Mouse (Mus musculus) cerebellum, adult 2 months (tissue): ENCODE data around the gene Ss18l2. TPM values are rescaled to one million over a fixed set of nuclear protein-coding genes. Genes with fewer than 3 reads are reported as not detected.

Experiments used
- DNase-seq, 2 experiments: peaks; one replicate each; pipeline ENCODE4 v3.0.0; 2021
- H3K27ac ChIP-seq: fragments of 200-500 bp; 2 replicates; pipeline ENCODE4 v1.5.1; 2012; ENCODE audit warnings: low read length, control low read depth, inconsistent platforms; ENCODE audit not compliant: insufficient read depth
- H3K27me3 ChIP-seq: fragments of 200-500 bp; 2 replicates; pipeline ENCODE4 v1.6.1; 2012; ENCODE audit warnings: inconsistent platforms, mild to moderate bottlenecking, low read length, moderate library complexity; ENCODE audit not compliant: control insufficient read depth, insufficient read depth
- H3K4me1 ChIP-seq: fragments of 200-500 bp; 2 replicates; pipeline ENCODE4 v1.6.1; 2011; ENCODE audit warnings: low read length; ENCODE audit not compliant: control insufficient read depth, insufficient read depth
- H3K4me3 ChIP-seq: fragments of 200-500 bp; replicated peaks from 2 replicates; pipeline ENCODE3; 2011; ENCODE audit warnings: mild to moderate bottlenecking, low read depth, low read length, control low read depth; ENCODE audit not compliant: insufficient read depth
- CTCF ChIP-seq: fragments of 200-500 bp; IDR thresholded peaks from 2 replicates; pipeline ENCODE4 v1.5.1; 2011; ENCODE audit warnings: low read depth, mild to moderate bottlenecking, control low read depth, low read length, moderate library complexity, borderline replicate concordance; ENCODE audit not compliant: insufficient read depth
- POLR2A ChIP-seq: fragments of 200-500 bp; IDR thresholded peaks from 2 replicates; pipeline ENCODE4 v1.6.1; 2011; ENCODE audit warnings: low read length, control low read depth, borderline replicate concordance; ENCODE audit not compliant: insufficient read depth
- WGBS: fragments of 180-500 bp; shearing (Covaris S2); methylation state at CpG from one replicate; pipeline ENCODE4 v1.1.7; 2018; 5-methylcytosine and 5-hydroxymethylcytosine counted together
- polyA plus RNA-seq: library from polyadenylated mRNA; depleted of rRNA; stranded (reverse); fragments of >200 nt; gene quantifications from 2 replicates; pipeline ENCODE4 v1.2.3, GENCODE M21; 2012; rRNA removed

Gene Ss18l2
- polyA plus RNA-seq = 147 TPM in 2 replicates

- Histone ChIP-seq H3K27me3 (no peaks in the 10 kb centered on the region), H3K4me3 (peak within 1 kb of the TSS; percentile 97), H3K27ac (peak within 1 kb of the TSS; percentile 90), H3K4me1 (peaks cover 3% of the 10 kb centered on the region)
- TF ChIP-seq POLR2A (peak; percentile 59; the same call in 1 of the 2 replicates), CTCF (no peak)
- 6% methylated on average over 37 of the region's 37 CpGs for WGBS
- DNase-seq = peak; percentile 97 to 98
Measured at GRCm38 (mm10) chr9:121709898-121710583, at the start of gene Ss18l2. Ss18l2 (plus strand) TSS chr9:121710329.

DNA sequence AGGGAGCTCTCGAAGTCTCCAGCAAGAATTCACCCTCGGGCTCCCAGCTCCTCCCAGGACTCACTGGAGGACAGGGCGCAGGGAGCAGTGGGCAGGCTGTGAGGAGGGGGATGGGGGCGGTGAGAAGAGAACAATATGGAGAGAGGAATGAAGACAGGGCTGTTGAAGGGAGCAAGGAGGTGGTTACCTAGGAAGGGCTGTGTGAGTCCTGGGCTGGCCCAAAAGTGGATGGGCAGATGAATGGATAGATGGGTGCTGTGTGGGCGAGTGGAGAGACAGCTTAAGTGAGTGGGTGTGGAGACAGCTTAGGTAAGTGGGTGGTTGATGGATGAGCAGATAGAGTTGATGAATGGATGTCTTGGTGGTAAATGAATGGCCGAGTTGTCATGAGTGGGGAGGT lies 46.7 kb upstream of the Ss18l2 start:
- TF ChIP-seq CTCF = no peak
- TF ChIP-seq POLR2A = no peak
- no peak overlapping the region for H3K27ac ChIP-seq
- WGBS = 83% methylated on average over 6 of the region's 6 CpGs
- H3K27me3 ChIP-seq = no peaks in the 10 kb centered on the region
- peaks cover 12% of the 10 kb centered on the region for H3K4me1 ChIP-seq
- no peak overlapping the region for H3K4me3 ChIP-seq
- DNase-seq = no peak

- peaks cover 12% of the 10 kb centered on the region for H3K4me1 ChIP-seq
- H3K27ac ChIP-seq = no peak overlapping the region
- no peak overlapping the region for H3K4me3 ChIP-seq
- no peaks in the 10 kb centered on the region for H3K27me3 ChIP-seq
- WGBS = 57% methylated on average over 5 of the region's 5 CpGs
- no peak for DNase-seq
- TF ChIP-seq CTCF (no peak), POLR2A (no peak)
Measured at GRCm38 (mm10) chr9:121664104-121664503, 46.0 kb upstream of the Ss18l2 start.

DNA sequence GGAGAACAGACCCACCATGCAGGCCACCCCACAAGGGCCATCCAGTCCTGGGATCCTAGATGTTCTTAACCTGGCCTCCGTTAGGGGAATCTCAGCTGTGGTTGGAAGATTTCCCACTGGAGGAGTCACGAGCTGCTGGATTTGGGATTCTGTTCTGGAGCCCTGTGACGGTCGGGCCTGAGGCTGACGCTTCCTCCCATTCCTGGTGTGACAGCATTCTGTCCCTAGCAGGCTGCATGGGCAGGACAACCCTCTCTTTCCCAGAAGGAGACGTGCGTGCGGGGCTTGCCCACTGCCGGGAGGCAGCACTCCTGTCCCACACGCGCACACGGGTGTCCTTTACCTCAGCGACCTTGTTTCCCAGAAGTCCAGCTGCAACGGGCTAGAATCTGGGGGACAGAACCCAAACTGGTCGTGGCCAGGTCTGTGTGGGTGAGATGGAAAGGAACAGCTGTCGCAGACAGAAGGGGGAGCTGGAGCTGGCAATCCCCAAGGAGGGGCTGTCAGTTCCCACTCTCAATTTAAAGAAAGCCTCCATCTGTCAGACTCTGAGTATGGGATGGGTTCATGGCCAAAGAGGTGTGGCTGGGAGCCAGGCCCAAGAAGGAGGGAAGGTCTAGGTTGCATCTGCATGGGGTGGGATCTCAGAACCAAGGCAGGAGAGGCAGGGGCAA lies 43.0 kb upstream of the Ss18l2 start:
- 46% methylated on average over 16 of the region's 16 CpGs for WGBS
- no peak overlapping the region for H3K27ac ChIP-seq
- TF ChIP-seq CTCF = no peak
- TF ChIP-seq POLR2A = no peak
- H3K4me1 ChIP-seq = peaks cover 5% of the 10 kb centered on the region
- no peak overlapping the region for H3K4me3 ChIP-seq
- DNase-seq = no peak
- H3K27me3 ChIP-seq = no peaks in the 10 kb centered on the region

GRCm38 (mm10) chr9:121667822-121668221 lies 42.3 kb upstream of the Ss18l2 start:
- TF ChIP-seq CTCF = no peak
- no peak for DNase-seq
- no peaks in the 10 kb centered on the region for H3K27me3 ChIP-seq
- 60% methylated on average over 11 of the region's 11 CpGs for WGBS
- no peak overlapping the region for H3K27ac ChIP-seq
- no peak overlapping the region for H3K4me3 ChIP-seq
- peaks cover 5% of the 10 kb centered on the region for H3K4me1 ChIP-seq

DNA sequence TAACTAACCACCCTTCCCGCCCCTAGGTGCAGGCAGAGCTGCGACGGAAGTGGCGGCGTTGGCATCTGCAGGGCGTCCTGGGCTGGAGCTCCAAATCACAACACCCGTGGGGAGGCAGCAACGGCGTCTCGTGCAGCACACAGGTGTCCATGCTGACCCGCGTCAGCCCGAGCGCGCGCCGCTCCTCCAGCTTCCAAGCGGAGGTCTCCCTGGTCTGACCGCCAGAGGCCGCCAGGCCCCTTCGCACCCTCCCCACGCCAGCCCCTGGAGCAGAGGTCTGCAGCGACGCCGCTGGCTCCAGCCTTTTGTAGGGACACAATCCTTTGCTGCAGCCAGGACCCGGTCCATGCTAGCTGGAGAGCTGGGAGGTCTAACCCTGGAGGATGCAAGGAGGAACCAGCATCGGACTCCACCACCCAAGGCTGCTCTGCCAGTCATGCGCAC lies 40.8 kb upstream of the Ss18l2 start:
- Histone ChIP-seq H3K27ac (no peak overlapping the region), H3K4me1 (peaks cover 5% of the 10 kb centered on the region), H3K4me3 (no peak overlapping the region), H3K27me3 (no peaks in the 10 kb centered on the region)
- 22% methylated on average over 28 of the region's 28 CpGs for whole genome bisulfite sequencing
- TF ChIP-seq POLR2A (no peak), CTCF (no peak; the same call in 1 of the 2 replicates)
- peak in 1 of 2 experiments; percentile 25 for DNase-seq

GRCm38 (mm10) chr9:121671300-121671699 lies 38.8 kb upstream of the Ss18l2 start:
- peak; percentile 79 for TF ChIP-seq CTCF
- TF ChIP-seq POLR2A = no peak
- H3K4me3 ChIP-seq = no peak overlapping the region
- 28% methylated on average over 7 of the region's 7 CpGs for WGBS
- DNase-seq = peak; percentile 63 to 65
- peaks cover 5% of the 10 kb centered on the region for H3K4me1 ChIP-seq
- 0 out of 2 replicates have a peak, but pooled peaks cover 1% of the 10 kb centered on the region for H3K27me3 ChIP-seq
- H3K27ac ChIP-seq = no peak overlapping the region

GRCm38 (mm10) chr9:121672311-121672710 lies 37.8 kb upstream of the Ss18l2 start:
- Histone ChIP-seq H3K4me3 (no peak overlapping the region), H3K27me3 (0 out of 2 replicates have a peak, but pooled peaks cover 1% of the 10 kb centered on the region), H3K4me1 (peaks cover 3% of the 10 kb centered on the region), H3K27ac (no peak overlapping the region)
- DNase-seq = no peak
- TF ChIP-seq POLR2A (no peak), CTCF (no peak)
- WGBS = 52% methylated on average over 5 of the region's 5 CpGs
